Mouse (Mus musculus) hindbrain, embryonic 13.5 days (tissue): Measurements from ENCODE around the gene Iffo1. TPM values are rescaled to one million over a fixed set of nuclear protein-coding genes. Genes with fewer than 3 reads are reported as not detected.

Experiments used
- ATAC-seq: fragments of 200-750 bp; cut with Nextera tagmentation; 2 replicates; pipeline ENCODE4 v1.8.0; 2017; ENCODE audit warnings: moderate TSS enrichment; ENCODE audit not compliant: low FRiP score
- H3K27ac ChIP-seq: fragments of 300-500 bp; sonication (generic); 2 replicates; pipeline ENCODE4 v1.5.1; 2015; ENCODE audit warnings: inconsistent platforms, mild to moderate bottlenecking, moderate library complexity
- H3K27me3 ChIP-seq: fragments of 300-500 bp; sonication (generic); 2 replicates; pipeline ENCODE4 v1.6.1; 2015; ENCODE audit warnings: mild to moderate bottlenecking, inconsistent platforms
- H3K36me3 ChIP-seq: fragments of 300-500 bp; sonication (generic); 2 replicates; pipeline ENCODE4 v1.6.1; 2015; ENCODE audit warnings: mild to moderate bottlenecking, inconsistent platforms
- H3K4me1 ChIP-seq: fragments of 300-500 bp; sonication (generic); replicated peaks from 2 replicates; pipeline ENCODE4 v1.6.1; 2015; ENCODE audit warnings: inconsistent platforms
- H3K4me2 ChIP-seq: fragments of 300-500 bp; sonication (generic); 2 replicates; pipeline ENCODE4 v1.6.1; 2015; ENCODE audit warnings: inconsistent platforms, mild to moderate bottlenecking, moderate library complexity
- H3K4me3 ChIP-seq: fragments of 300-500 bp; sonication (generic); 2 replicates; pipeline ENCODE4 v1.5.1; 2015; ENCODE audit warnings: mild to moderate bottlenecking, inconsistent platforms
- H3K9ac ChIP-seq: fragments of 300-500 bp; sonication (generic); 2 replicates; pipeline ENCODE4 v1.6.1; 2015; ENCODE audit warnings: mild to moderate bottlenecking, inconsistent platforms
- H3K9me3 ChIP-seq: fragments of 300-500 bp; sonication (generic); 2 replicates; pipeline ENCODE4 v1.6.1; 2016; ENCODE audit warnings: inconsistent platforms
- WGBS: fragments of 180-500 bp; shearing (Covaris S2); methylation state at CpG from one replicate; pipeline ENCODE4 v1.1.7; 2015; 5-methylcytosine and 5-hydroxymethylcytosine counted together
- polyA plus RNA-seq: library from polyadenylated mRNA; unstranded; fragments of >200 nt; fragmentation: Nextera tagmentation; extraction: Ambion mirVana; gene quantifications from 2 replicates; pipeline ENCODE4 v1.2.1, GENCODE M21; 2015

The Iffo1 gene
- polyA plus RNA-seq, 1 experiment from 2014 or later = 19.7 TPM

DNA sequence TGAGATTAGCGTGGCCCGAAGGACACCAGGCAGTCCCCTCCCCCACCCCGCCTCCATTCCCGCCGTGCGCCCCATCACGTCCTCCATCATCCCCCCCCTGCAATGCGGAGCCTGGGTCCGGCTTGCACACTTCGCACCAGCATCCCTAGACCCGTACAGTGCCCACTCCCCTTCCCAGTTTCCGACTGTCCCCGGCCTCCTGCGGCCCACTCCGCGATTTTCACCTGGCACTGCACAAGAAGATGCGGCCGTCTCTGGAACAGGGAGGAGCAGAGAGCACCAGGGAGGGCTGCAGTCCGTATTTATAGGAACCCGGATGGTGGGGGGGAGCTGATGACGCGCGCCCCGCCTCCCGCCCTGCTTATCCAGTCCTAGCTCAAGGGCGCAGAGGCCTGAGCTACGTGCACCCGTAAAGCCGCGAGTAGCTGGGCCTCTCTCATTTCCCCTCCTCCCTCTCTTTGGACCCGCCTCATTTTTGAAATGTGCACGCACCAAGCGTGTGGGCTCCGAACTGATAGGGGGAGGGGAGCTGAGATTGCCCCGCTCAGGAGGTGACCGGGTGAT lies 20.4 kb downstream of the Iffo1 start:
- Histone ChIP-seq H3K4me1 (peaks cover 57% of the 10 kb centered on the region), H3K4me2 (peak overlapping the region; percentile 97), H3K9me3 (no peaks in the 10 kb centered on the region), H3K27ac (peak overlapping the region; percentile 95), H3K9ac (peak overlapping the region; percentile 98), H3K27me3 (no peaks in the 10 kb centered on the region), H3K36me3 (peaks cover 62% of the 10 kb centered on the region), H3K4me3 (peak overlapping the region; percentile 98)
- peak; percentile 91 for ATAC-seq
- WGBS = under 1% methylated on average over 36 of the region's 36 CpGs

GRCm38 (mm10) chr6:125166051-125166751 lies 21.2 kb downstream of the Iffo1 start, which contains the start of gene Gapdh:
TSS of gene Gapdh (minus strand) at chr6:125166467.
- 0 out of 2 replicates have a peak, but pooled peaks have one; percentile 7 for ATAC-seq
- peak within 1 kb of the TSS; percentile 98 for H3K4me3 ChIP-seq

GRCm38 (mm10) chr6:125166861-125167650 lies 22.0 kb downstream of the Iffo1 start:
- ATAC-seq = no peak

More at GRCm38 (mm10) chr6:125166051-125166751, 21.2 kb downstream of the Iffo1 start, which contains the start of gene Gapdh:
- WGBS = under 1% methylated on average over 18 of the region's 18 CpGs
- Histone ChIP-seq H3K27ac (peak within 1 kb of the TSS; percentile 95), H3K36me3 (peaks cover 62% of the 10 kb centered on the region), H3K27me3 (no peaks in the 10 kb centered on the region), H3K9me3 (no peaks in the 10 kb centered on the region), H3K4me2 (peak within 1 kb of the TSS; percentile 97), H3K9ac (peak within 1 kb of the TSS; percentile 98), H3K4me1 (peaks cover 49% of the 10 kb centered on the region)

GRCm38 (mm10) chr6:125168086-125168485 lies 23.0 kb downstream of the Iffo1 start:
- WGBS = 92% methylated on average over 14 of the region's 14 CpGs

More at GRCm38 (mm10) chr6:125166861-125167650, 22.0 kb downstream of the Iffo1 start:
- H3K4me3 ChIP-seq = no peak overlapping the region; the same call in 1 of the 2 replicates
- WGBS = 16% methylated on average over 10 of the region's 10 CpGs
- no peaks in the 10 kb centered on the region for H3K27me3 ChIP-seq
- H3K27ac ChIP-seq = peak overlapping the region; percentile 95
- peaks cover 42% of the 10 kb centered on the region for H3K4me1 ChIP-seq
- peak overlapping the region; percentile 98 for H3K9ac ChIP-seq
- H3K9me3 ChIP-seq = no peaks in the 10 kb centered on the region
- peak overlapping the region; percentile 97 for H3K4me2 ChIP-seq
- H3K36me3 ChIP-seq = peaks cover 66% of the 10 kb centered on the region

GRCm38 (mm10) chr6:125170194-125170593 lies 25.2 kb downstream of the Iffo1 start:
- H3K9ac ChIP-seq = no peak overlapping the region
- 91% methylated on average over 6 of the region's 6 CpGs for WGBS

More at GRCm38 (mm10) chr6:125168086-125168485, 23.0 kb downstream of the Iffo1 start:
- Histone ChIP-seq H3K4me3 (no peak overlapping the region), H3K9ac (peak overlapping the region; percentile 6; the same call in 1 of the 2 replicates), H3K36me3 (peaks cover 69% of the 10 kb centered on the region), H3K27me3 (no peaks in the 10 kb centered on the region), H3K9me3 (no peaks in the 10 kb centered on the region), H3K4me1 (peaks cover 36% of the 10 kb centered on the region), H3K4me2 (no peak overlapping the region), H3K27ac (no peak overlapping the region)
- ATAC-seq = no peak

GRCm38 (mm10) chr6:125172474-125172873 lies 27.4 kb downstream of the Iffo1 start:
- no peak overlapping the region for H3K27ac ChIP-seq
- WGBS = 85% methylated on average over 2 of the region's 2 CpGs
- H3K4me2 ChIP-seq = no peak overlapping the region
- no peaks in the 10 kb centered on the region for H3K9me3 ChIP-seq
- peaks cover 100% of the 10 kb centered on the region for H3K36me3 ChIP-seq
- peaks cover 4% of the 10 kb centered on the region for H3K4me1 ChIP-seq
- no peak overlapping the region for H3K4me3 ChIP-seq
- ATAC-seq = no peak
- H3K9ac ChIP-seq = no peak overlapping the region
- H3K27me3 ChIP-seq = no peaks in the 10 kb centered on the region

More at GRCm38 (mm10) chr6:125170194-125170593, 25.2 kb downstream of the Iffo1 start:
- Histone ChIP-seq H3K9me3 (no peaks in the 10 kb centered on the region), H3K4me3 (no peak overlapping the region), H3K4me2 (no peak overlapping the region), H3K27ac (no peak overlapping the region), H3K27me3 (no peaks in the 10 kb centered on the region), H3K4me1 (peaks cover 22% of the 10 kb centered on the region), H3K36me3 (peaks cover 81% of the 10 kb centered on the region)
- ATAC-seq = no peak

DNA sequence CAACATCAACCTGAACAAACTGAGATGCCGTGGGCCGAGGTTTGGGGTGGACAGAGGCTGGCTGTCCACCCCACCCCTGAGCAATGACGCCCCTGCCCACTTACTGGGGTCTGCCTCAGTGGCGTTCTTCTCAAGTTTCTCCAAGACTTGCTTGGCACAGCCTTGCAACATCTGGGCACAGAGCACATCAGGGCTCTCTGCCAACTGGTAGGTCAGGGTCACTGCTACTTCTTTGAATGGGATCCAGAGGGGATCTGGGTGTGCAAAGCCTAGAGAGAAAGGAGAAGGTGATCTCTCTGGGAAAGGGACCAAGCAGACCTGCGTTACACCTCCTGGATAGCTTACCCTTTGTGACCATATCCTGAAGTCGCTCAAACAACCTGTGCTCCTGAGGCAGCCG lies 28.2 kb downstream of the Iffo1 start:
- no peaks in the 10 kb centered on the region for H3K9me3 ChIP-seq
- no peak overlapping the region for H3K4me3 ChIP-seq
- ATAC-seq = no peak
- peaks cover 100% of the 10 kb centered on the region for H3K36me3 ChIP-seq
- H3K9ac ChIP-seq = no peak overlapping the region
- no peak overlapping the region for H3K4me2 ChIP-seq
- H3K4me1 ChIP-seq = no peaks in the 10 kb centered on the region
- WGBS = 88% methylated on average over 7 of the region's 7 CpGs
- no peaks in the 10 kb centered on the region for H3K27me3 ChIP-seq
- H3K27ac ChIP-seq = no peak overlapping the region

DNA sequence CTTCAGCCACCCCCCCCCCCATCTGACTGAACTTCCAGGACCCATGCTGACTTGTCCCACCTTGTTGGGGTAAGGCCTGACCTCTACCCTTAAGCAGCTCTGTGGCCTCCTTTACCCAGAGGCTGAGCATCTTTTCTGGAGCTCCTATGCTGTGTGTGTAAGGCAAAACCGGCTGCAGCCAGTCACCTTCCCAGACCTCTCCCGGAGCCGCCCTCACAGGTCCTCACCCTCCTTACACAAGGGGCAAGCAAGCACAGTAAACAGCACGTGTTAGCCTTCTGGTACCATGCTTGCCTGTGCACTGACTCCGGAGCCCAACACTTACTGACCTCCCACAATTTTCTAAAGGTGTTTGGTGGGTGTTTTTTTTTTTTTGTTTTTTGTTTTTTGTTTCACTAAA lies 30.4 kb downstream of the Iffo1 start:
- no peaks in the 10 kb centered on the region for H3K27me3 ChIP-seq

GRCm38 (mm10) chr6:125179601-125180000 lies 34.6 kb downstream of the Iffo1 start:
- ATAC-seq = no peak
- H3K27ac ChIP-seq = no peak overlapping the region
- no peaks in the 10 kb centered on the region for H3K9me3 ChIP-seq
- no peak overlapping the region for H3K9ac ChIP-seq
- H3K4me1 ChIP-seq = no peaks in the 10 kb centered on the region
- WGBS = 91% methylated on average over 7 of the region's 7 CpGs
- peaks cover 98% of the 10 kb centered on the region for H3K36me3 ChIP-seq
- no peak overlapping the region for H3K4me2 ChIP-seq
- no peaks in the 10 kb centered on the region for H3K27me3 ChIP-seq
- no peak overlapping the region for H3K4me3 ChIP-seq

More for the DNA sequence above, 30.4 kb downstream of the Iffo1 start:
- Histone ChIP-seq H3K4me1 (no peaks in the 10 kb centered on the region), H3K27ac (no peak overlapping the region), H3K9ac (no peak overlapping the region), H3K36me3 (peaks cover 99% of the 10 kb centered on the region), H3K4me3 (no peak overlapping the region), H3K4me2 (no peak overlapping the region), H3K9me3 (no peaks in the 10 kb centered on the region)
- no peak for ATAC-seq
- 86% methylated on average over 5 of the region's 5 CpGs for WGBS

GRCm38 (mm10) chr6:125182133-125182532 lies 37.1 kb downstream of the Iffo1 start:
- no peak for ATAC-seq
- WGBS = 76% methylated on average over 5 of the region's 5 CpGs
- H3K27me3 ChIP-seq = no peaks in the 10 kb centered on the region

GRCm38 (mm10) chr6:125186203-125186602 lies 41.2 kb downstream of the Iffo1 start:
- no peak overlapping the region for H3K4me2 ChIP-seq
- no peak overlapping the region for H3K4me3 ChIP-seq
- H3K36me3 ChIP-seq = peaks cover 84% of the 10 kb centered on the region
- H3K9me3 ChIP-seq = no peaks in the 10 kb centered on the region
- 96% methylated on average over 10 of the region's 10 CpGs for WGBS
- no peak for ATAC-seq
- no peak overlapping the region for H3K27ac ChIP-seq
- no peak overlapping the region for H3K9ac ChIP-seq
- peaks cover 16% of the 10 kb centered on the region for H3K4me1 ChIP-seq
- no peaks in the 10 kb centered on the region for H3K27me3 ChIP-seq

More at GRCm38 (mm10) chr6:125182133-125182532, 37.1 kb downstream of the Iffo1 start:
- Histone ChIP-seq H3K27ac (no peak overlapping the region), H3K9ac (no peak overlapping the region), H3K4me1 (no peaks in the 10 kb centered on the region), H3K9me3 (no peaks in the 10 kb centered on the region), H3K4me3 (no peak overlapping the region), H3K36me3 (peaks cover 98% of the 10 kb centered on the region), H3K4me2 (no peak overlapping the region)

DNA sequence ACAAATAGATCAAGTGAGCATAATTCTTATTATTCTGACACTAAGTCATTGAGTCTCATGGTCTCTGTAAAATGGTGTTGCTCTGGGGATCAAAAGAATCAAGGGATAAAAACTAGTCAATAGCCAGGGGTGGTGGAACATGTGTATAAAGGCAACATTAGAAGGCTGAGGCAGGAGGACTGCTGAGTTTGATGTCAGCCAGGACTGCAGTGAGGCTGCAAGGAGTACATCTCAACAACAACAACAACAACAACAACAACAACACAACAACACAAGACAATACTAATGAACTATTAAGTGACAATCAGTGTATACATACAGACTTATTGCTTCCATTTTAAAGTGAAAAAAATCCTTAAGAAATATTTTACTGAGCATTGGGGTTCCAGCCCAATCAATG lies 45.8 kb downstream of the Iffo1 start:
- Histone ChIP-seq H3K27me3 (no peaks in the 10 kb centered on the region), H3K4me2 (peak overlapping the region; percentile 67), H3K9me3 (no peaks in the 10 kb centered on the region), H3K27ac (peak overlapping the region; percentile 99), H3K4me3 (peak overlapping the region; percentile 70), H3K9ac (peak overlapping the region; percentile 78), H3K4me1 (peaks cover 28% of the 10 kb centered on the region), H3K36me3 (peaks cover 62% of the 10 kb centered on the region)
- ATAC-seq = no peak
